Mouse (Mus musculus): ENCODE data around the gene Gpr157.

DNA sequence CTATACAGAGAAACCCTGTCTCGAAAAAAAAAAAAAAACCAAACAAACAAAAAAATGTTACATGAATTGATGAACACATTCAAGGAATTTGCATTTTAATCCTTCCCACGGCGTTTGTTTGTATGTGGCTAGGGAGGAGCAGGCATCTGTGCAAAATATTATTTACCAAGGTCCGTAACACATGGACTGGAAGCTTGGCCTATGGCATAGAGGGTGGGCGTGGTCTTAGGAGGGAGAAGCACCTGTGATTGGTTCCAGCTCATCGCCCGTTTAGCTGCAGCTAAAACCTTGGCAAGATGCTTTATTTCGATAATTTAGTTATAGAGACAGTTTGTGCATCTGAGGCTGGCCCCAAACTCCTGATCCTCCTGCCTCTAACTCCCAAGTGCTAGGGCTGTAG, 34.3 kb downstream of the Gpr157 start:
- TF ChIP-seq CTCF (IDR thresholded peaks at IDR 0.05; ENCODE audit: insufficient read depth, low read length) (no peak), POLR2A (IDR thresholded peaks at IDR 0.05; ENCODE audit: borderline replicate concordance, extremely low read depth, low read depth, low read length) (no peak)
